Mouse (Mus musculus): Measurements from ENCODE around the gene Kremen2. TPM values are rescaled to one million over a fixed set of nuclear protein-coding genes. Genes with fewer than 3 reads are reported as not detected.
"Not testable (repeated sequence)": the region's sequence is repeated elsewhere in the genome, so short reads cannot be mapped to it uniquely, and the experiment has no call there.

The Kremen2 gene
- total RNA-seq (2021): not detected

DNA sequence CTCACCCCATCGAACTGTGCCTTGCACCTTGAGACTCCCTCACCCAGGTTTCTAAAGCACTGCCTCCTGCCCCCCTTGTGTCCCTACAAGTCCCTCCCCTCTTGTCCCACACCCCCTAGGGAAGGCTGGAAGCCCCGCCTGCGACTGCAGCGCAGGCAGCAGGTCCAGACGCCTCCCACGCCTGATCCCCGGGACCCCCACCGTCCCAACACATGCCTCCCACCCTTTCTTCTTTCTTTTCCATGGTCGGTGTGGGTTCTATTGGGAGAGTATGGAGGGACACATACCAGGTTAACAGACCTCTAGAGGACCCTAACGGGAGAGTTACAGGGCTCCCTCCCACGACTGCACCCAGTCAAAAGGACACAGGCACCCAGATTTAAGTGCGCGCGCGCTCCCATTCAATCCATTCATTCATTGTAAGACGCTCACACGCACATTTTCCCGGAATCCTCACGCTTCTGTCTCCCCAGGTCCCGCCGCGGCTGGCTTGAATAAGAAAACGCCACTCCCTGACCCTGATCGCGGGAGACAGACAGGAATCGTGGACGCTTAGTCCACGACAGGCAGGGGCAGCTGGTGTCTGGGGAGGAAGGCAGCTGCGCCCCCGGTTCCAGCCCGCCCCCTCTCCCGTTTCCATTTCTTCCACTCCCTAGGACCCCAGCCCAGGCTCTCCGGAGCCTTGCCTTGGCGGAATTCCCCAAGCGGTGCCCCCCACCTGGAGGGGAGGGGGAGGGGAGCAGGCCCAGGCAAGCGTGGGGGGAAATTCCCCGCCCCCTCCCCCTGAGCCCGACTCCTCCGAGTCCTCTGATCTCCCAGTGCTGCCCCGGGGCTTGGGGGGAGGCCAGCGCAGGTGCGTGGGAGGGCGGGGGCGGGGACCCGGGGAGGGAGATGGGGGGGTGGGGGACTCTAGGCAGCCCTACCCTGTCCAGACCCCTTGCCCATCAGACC lies at the start of gene Kremen2:
Kremen2 (minus strand) TSS at position 533 of the 951 bp plus-strand sequence.
- intact Hi-C loops (cut with DNase I): loop anchor here (5.0 kb wide), 1 partner anchor 107 kb away; no protein-coding TSS in a partner anchor
- DNase-seq: no peak

DNA sequence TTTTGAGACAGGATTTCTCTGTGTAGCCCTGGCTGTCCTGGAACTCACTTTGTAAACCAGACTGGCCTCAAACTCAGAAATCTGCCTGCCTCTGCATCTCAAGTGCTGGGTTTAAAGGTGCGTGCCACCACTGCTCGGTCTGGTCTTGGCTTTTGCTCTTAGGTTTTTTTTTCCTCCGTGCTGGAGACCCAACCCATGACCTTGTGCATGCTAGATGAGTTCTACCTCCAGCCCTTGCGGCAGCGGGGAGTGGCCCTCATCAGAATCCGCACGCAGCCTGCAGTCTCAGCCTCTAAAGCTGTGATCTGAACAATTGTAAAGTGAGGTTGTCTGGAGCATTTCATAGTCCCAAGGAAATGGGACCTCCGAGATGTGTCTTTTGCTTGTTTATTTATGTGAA lies 49.7 kb upstream of the Kremen2 start:
- intact Hi-C loops (cut with DNase I): no loop called here

DNA sequence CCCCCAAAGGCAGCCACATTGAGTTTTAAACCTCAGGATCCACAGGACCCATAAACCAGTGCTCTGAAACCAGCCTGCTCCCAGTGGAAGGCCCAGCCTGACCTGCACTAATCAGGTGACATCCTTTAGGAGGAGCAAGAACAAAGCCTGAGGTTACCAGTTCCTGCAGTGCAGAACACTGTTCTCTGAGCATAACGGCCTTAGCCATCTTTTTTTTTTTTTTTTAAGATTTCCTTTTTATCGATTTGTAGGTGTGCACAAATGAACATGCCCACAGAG lies 45.4 kb upstream of the Kremen2 start:
- DNase-seq: peak in 1 of 2 experiments; percentile 19
- intact Hi-C loops (cut with DNase I): no loop called here

More for the DNA sequence above, 49.7 kb upstream of the Kremen2 start:
- DNase-seq: no peak

DNA sequence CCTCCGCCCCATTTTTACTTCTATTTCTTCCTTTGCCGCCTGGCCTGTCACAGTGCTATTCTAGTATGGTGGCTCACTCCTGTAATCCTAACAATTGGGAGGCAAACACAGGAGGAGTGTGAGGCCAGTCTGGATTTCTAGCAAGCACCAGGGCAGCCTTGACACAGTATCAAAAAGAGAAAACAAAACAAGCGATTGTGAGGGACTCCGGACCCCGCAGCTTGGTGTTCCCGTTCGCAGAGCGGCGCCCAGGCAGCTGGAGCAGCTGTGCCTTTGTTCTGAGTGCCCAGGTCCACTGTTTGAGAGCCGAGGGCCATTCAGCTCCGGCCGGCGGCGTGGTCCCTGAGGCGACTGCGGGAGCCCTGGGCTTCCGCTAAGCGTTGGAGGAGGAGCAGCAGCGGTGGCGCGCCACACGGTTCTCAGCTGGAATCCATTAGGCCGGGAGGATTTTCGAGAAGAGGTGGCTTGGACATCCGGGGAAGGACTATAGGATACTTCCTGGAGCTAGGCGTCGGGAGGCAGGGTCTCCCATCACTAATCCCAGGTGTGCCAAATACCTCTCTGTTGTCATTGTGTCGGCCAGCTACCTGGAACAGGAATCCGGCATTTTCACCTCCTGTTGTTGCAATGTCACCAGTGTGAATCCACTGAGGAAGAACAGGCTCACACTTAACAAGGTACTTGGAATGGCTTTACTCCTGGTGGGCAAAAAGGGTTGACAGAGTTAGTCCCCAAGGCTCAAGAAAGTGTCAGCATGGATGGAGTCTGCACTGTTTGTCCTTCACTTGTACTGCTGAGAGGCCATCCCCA lies 44.8 kb upstream of the Kremen2 start, which contains the start of gene Srrm2:
Srrm2 (plus strand) TSS at position 264 of the 810 bp plus-strand sequence.
- DNase-seq: peak; percentile 69 to 80
- intact Hi-C loops (cut with DNase I): no loop called here

DNA sequence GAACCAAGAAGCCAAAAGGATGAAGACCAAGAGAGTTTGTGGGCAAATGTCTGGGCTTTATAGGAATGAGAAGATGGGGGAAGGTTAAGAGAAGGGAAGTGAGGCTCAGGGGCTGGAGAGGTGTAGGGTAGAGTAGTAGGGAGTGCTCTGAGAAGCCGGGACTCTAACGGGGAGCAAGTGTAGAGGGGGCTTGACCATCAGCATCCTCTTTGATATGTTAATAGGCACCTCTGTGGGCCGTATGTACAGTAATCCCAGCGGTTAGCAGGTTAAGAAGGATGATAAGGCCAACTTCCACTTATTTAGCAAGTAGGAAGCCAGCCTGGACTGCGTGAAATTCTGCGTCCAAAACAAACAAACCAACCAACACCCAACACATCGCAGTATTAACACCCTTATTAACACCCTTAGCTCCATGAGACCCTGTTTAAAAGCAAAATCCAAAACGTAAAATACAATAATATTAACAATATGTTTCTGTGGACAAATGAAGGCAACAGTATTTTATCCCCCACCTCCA lies 44.2 kb upstream of the Kremen2 start:
- DNase-seq: peak in 1 of 2 experiments; percentile 9
- intact Hi-C loops (cut with DNase I): no loop called here

DNA sequence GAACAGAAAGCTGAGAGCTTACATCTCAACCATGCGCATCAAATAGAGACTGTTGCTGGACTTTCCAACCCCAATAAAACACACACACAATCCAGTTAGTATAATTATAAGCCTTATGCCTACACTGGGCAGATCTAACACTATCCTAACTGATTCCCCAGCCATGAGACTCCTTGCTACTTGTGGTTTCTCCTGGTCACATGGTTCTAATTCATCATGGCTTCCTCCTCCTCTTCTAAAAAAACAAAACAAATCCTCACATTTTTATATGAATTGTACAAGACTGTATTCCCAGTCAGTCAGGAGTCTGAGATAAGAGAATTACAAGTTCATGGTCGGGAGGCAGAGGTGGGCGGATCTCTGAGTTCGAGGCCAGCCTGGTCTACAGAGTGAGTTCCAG lies 43.3 kb upstream of the Kremen2 start:
- intact Hi-C loops (cut with DNase I): no loop called here
- DNase-seq: no peak

DNA sequence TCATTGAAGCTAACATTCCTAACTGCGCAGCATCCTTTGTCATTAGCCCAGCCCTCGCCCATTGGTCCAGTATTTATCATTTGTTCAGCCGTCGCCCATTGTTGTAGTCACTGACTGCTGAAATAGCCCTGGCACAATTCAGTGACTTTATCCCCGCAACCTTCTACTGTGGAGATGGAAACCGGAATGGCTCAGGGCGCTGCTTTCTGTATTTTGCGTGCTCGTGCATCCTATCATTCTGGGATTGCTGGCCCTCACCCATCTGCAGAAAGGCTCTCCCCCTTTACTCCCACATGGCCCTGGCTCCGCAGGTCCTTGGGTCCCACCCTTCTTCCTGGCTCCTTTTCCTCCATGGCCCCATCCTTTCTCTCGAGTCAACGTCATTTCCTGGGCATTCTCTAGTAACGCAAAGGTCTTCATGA lies 40.9 kb upstream of the Kremen2 start:
- intact Hi-C loops (cut with DNase I): no loop called here

DNA sequence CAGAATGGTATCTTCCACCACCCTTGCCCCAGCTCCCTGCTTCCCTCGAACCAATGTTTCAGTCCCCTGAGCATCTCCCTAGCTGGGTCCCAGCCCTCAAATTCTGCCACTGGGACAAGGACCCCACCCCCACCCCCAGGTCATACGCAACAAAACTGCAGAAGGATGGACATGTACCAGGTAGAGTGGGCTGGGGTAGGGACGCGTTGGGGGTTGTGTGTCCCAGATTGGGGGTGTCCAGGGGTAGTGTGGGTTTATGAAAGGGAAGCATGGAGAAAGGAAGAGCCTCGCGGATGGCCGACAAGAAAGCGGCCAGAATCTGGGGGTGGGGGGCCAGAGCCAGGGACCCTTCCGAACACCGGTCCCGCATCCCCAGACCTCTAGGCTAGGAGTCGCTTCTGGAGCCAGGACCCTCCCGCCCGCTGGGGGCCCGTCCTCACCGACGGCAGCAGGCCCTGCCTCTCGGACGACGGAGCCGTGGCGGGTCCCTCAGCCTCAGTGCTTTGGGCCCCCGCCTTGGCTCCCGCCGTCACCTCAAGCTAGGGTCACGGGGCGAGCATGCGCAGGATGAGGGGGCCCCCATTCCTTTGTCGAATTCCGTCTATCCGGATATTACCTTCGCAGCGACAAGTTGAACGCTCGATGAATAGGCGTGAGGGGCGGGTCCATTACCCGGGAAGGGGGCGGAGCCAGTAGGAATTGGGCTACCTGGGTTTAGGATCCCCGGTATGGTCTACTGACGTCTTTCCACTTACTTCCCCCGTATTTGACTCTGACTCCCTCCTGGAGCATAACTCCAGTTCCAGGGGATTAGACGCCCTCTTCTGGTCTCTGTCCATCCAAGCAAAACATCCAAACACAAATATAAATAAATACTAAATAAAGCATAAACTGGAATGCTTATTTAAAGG lies 40.2 kb upstream of the Kremen2 start, which contains the start of gene Flywch2:
Flywch2 (minus strand) TSS at position 521 of the 911 bp plus-strand sequence.
- DNase-seq: peak; percentile 60 to 76
- intact Hi-C loops (cut with DNase I): no loop called here

More for the DNA sequence above, 40.9 kb upstream of the Kremen2 start:
- DNase-seq: no peak

DNA sequence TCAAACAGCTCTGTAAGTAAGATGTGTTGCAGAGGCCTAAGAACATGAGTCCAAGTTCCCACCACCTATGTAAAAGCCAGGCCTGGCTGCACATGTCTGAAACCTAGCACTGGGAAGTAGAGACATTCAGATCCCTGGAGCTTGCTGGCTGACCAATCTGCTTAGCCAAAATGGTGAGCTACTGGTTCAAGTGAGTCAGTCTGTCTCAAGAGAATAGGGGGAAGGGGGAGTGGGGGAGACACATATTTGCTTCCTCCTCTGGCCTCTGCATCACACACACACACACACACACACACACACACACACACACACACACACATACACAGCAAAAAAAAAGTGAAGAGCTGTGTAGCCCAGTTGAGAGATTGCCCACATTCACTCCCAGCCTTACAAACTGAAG lies 37.7 kb upstream of the Kremen2 start:
- intact Hi-C loops (cut with DNase I): no loop called here
- DNase-seq: no peak

DNA sequence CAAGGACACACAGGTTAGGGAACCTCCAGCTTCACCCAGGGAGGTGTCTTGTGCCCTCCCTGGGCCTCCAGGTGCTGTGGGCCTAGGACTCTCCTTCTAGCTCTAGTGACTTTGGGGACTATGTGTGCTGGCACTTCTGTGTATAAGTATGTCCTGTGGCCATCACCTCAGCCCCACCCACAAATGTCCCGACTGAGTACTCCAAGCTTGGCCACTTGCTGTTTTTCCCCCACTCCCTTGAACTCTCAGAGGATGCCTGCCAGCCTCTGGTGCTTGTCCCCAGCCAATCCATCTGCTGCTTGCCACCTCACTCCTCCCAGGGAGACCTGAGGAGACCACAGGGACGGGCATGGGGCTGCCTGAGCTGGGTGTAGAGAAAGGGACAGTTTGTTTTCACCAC lies 32.8 kb upstream of the Kremen2 start:
- intact Hi-C loops (cut with DNase I): no loop called here

DNA sequence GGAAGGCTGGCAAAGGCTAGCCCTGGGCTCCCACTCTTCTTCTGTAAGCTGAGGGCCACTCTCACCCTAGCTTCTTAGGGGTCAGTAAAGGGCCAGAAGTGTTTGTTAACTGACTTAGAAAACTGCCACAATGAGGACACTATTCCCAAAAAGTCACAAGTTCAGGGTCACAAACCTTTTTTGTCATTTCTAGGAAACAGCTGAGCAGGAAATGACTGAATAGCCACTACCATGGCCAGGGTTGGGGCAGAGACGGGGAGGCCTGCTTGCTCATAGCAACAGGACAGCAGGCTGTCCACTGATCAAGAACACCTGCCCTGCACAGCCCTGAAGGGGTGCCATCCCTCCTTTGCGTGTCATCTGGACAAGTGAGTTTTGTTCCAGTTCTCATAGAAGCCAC lies 31.5 kb upstream of the Kremen2 start:
- DNase-seq: no peak
- intact Hi-C loops (cut with DNase I): no loop called here

More for the DNA sequence above, 32.8 kb upstream of the Kremen2 start:
- DNase-seq: no peak

DNA sequence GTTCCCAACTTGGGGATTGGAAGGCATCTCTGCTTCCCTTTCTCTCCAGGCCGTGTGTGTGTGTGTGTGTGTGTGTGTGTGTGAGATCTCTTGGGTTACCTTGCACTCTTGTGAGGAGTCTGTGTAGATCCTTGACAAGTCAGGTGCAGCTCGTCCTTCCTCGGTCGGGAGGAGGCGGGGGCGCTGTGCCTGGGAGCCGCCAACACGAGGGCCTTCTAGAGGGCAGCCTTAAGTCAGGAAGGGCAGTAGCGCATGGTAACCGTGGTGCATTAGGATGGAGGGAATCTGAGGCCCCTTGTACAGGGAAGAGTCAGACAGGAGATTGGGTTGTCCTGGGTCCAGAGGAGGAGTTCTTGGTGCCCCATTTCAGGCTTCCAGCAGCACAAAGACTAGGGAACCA lies 30.6 kb upstream of the Kremen2 start:
- intact Hi-C loops (cut with DNase I): no loop called here
- no peak for DNase-seq

DNA sequence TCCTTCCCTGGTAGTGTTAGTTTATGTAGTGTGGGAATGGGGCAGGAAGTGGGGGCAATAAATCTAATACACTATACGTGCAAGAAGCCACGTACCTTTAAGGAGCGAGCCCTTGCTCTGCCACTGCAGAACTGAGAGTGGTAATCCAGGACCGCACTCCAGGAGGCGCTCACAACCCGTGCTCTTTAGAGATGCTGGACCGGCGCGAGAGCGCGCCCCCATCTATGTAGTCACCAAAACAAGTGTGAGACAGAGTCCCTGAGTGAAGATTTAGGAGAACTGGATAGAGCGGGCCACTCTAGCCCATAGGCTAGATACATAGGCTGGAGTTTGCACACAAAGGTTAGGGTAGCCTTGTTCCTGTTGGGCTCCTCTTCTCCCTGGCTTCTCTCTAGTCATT lies 28.5 kb upstream of the Kremen2 start:
- DNase-seq: peak; percentile 86 to 89
- intact Hi-C loops (cut with DNase I): loop anchor here (1.0 to 2.0 kb wide), 4 partner anchors 33 to 186 kb away; partner anchors contain the start of gene Prss32

DNA sequence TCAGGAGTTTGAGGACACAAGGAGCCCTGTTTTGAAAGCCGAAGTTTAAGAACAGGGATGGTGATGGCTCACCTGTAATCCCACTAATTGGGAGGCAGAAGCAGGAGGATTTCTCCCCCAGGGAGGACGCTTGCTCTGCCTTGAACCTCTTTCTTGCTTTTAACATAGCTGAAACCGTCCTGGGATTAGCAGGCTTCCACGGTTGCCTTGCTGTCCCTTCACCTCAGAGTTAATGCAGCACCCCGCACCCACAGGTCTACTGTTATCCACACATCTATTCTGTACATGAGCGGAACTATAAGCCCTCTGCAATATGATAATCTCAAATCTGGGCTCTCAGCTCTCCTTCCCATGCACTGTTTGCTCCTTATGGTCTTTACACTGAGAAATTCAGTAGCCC lies 28.0 kb upstream of the Kremen2 start:
- intact Hi-C loops (cut with DNase I): loop anchor here (1.0 to 2.0 kb wide), 4 partner anchors 33 to 187 kb away; partner anchors contain the start of gene Prss32
- DNase-seq: no peak

DNA sequence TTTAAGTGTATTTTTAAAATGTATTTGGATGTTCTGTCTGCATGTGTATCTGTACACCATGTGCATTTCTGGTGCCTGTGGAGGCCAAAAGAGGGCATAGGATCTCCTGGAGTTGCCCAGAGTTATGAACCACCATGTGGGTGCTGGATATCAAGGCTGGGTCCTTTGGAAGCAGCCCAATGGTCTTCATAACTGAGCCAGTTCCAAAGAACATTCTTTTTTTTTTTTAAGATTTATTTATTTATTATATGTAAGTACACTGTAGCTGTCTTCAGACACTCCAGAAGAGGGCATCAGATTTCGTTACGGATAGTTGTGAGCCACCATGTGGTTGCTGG lies 26.6 kb upstream of the Kremen2 start:
- DNase-seq; intact Hi-C loops (cut with DNase I): not testable (repeated sequence)

DNA sequence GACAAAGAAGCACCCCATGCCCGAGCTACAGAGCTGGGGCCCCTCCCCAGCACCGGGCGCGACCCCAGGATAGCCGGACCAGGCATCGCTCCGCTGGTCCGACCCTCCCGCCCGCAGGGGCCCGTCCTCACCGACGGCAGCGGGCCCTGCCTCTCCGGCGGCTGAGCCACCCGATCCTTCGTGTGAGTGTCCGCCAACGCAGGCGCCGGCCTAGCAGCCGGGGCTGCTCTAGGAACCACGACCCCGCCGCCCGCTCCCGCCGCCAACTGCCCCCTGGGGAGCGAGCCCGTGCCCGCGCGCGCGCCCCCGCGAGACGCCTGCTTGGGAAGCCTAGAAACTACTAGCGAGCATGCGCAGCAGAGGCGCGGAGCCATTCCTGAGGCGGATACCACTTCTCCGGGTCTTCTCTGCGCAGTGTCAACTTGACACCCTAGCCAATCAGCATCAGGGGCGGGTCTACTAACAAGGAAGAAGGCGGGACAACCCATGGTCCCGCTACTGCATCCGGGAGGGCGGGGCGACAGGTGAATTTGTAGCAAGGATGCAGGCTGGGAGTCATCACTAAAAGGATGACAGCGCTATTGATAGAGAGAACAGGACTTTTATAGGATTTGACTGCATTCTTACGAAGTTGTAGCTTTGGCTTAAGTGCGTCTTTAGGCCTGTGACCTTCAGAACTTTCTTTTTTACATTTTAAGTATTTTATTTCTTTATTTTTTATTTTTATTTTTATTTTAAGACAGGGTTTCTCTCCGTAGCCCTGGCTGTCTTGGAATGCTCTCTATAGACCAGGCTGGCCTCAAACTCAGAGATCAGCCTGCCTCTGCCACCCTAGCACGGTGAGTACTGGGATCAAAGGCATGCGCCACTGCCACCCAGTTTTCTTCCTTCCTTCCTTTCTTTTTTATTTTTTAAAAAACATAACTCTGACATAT lies 25.9 kb upstream of the Kremen2 start, which contains the start of gene Flywch1:
Flywch1 (minus strand) TSS at position 319 of the 935 bp plus-strand sequence.
- intact Hi-C loops (cut with DNase I): loop anchor here (2.0 kb wide), 1 partner anchor 57 kb away; the partner anchor contains the start of gene Elob
- DNase-seq: peak; percentile 99

DNA sequence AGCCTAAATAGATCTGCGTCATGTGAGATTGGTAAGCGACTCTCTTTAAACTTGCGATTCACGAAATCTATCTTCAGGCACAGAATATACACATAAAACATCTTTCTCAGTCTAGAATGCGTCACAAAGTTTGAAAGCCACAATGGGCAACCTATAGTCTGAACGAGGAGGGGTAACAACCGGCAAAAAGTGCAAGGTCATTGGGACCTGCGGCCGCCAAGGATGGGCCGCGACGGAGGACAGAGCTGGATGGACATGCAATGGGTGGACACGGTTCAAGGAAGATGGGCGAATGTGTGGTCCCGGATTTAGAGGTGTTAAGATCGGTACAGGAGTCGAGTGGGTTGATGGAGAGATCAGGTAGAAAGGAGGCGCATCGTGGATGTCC lies 25.3 kb upstream of the Kremen2 start:
- DNase-seq: no peak
- intact Hi-C loops (cut with DNase I): loop anchor here (2.0 kb wide), 1 partner anchor 58 kb away; the partner anchor contains the start of gene Elob

DNA sequence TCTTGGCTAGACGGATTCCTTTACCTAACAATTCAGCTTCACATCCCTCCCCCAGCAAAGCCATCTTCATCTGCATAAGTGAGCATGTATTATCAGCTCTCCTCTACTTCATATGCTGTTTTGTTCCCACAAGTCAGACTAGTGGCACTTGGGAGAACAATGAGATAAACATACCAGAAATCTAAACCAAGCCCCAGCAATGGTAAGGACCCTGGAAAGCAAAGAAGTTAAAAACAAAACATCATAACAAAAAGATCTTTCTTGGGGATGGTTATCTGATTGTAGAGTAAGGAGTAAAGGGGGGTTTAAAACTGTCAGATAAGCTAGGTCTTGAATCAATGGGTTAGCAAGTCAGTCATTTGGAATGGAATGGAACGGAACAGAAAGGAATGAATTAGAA lies 24.9 kb upstream of the Kremen2 start:
- intact Hi-C loops (cut with DNase I): loop anchor here (2.0 kb wide), 1 partner anchor 58 kb away; the partner anchor contains the start of gene Elob
- no peak for DNase-seq

DNA sequence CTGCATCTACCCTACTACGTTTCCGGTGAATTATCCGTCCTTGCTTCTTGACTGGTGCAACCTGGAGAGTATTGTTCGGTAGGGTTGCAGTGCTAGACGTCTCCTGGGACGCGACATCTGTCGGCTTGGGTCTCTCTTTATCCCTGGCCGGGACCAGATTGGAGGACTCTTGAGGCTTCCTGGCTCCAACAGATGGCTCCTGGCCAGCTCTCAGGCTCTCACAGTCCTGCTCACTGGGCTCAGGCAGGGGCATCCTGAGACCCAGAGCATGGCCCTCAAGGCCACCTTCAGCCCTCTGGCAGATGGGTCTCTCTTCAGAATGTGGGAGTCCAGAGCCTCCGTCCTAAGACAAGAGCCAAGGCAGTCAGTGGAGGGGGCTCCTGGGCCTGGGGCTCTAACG lies 17.3 kb upstream of the Kremen2 start:
- DNase-seq: no peak
- intact Hi-C loops (cut with DNase I): no loop called here

All from heart, postnatal 10 days (tissue).